Mouse (Mus musculus) CH12.LX (cell line): ENCODE results near the gene Kif24. TPM values are rescaled to one million over a fixed set of nuclear protein-coding genes. Genes with fewer than 3 reads are reported as not detected.

Experiments used
- DNase-seq: peaks from one replicate; pipeline ENCODE4 v3.0.0-alpha.2; 2013; ENCODE audit errors: extremely low read depth
- H3K27ac ChIP-seq: 2 replicates; pipeline ENCODE4 v1.5.1; 2012; ENCODE audit warnings: low read depth, mild to moderate bottlenecking, control low read depth, moderate library complexity; ENCODE audit not compliant: insufficient read depth
- H3K27me3 ChIP-seq: replicated peaks from 2 replicates; pipeline ENCODE3; 2012; ENCODE audit warnings: inconsistent platforms
- H3K36me3 ChIP-seq, 2 experiments: replicated peaks in 1 of 2; 2 replicates each; pipeline versions ENCODE3 to v1.6.1; 2012; ENCODE audit warnings: inconsistent platforms in 1 of 2, low read length in 1 of 2, mild to moderate bottlenecking in 1 of 2, mixed read lengths in 1 of 2, moderate library complexity in 1 of 2; ENCODE audit not compliant: control insufficient read depth in 1 of 2, insufficient read depth in 1 of 2
- H3K4me1 ChIP-seq, 2 experiments: 2 replicates each; pipeline ENCODE4 v1.6.1; 2012; ENCODE audit warnings: inconsistent platforms in 1 of 2, moderate library complexity in 1 of 2; ENCODE audit not compliant: insufficient read depth in 2 of 2, control insufficient read depth in 1 of 2
- H3K4me2 ChIP-seq: 2 replicates; pipeline ENCODE4 v1.6.1; 2012; ENCODE audit warnings: low read depth, mild to moderate bottlenecking, control low read depth; ENCODE audit not compliant: poor library complexity, insufficient read depth, severe bottlenecking
- H3K4me3 ChIP-seq, 3 experiments: fragments of 150-350 bp in 1 of 3; sonication (generic) in 1 of 3; replicated peaks in 1 of 3; 2 replicates each; pipeline versions ENCODE3 to v1.5.1; 2011 to 2012; ENCODE audit warnings: low read depth in 2 of 3, low read length in 2 of 3, mild to moderate bottlenecking in 2 of 3, moderate library complexity in 2 of 3, control low read depth in 1 of 3, improper control_type of control experiment in 1 of 3, inconsistent platforms in 1 of 3, mixed read lengths in 1 of 3; ENCODE audit not compliant: poor library complexity in 1 of 3
- H3K79me2 ChIP-seq: replicated peaks from 2 replicates; pipeline ENCODE4 v1.6.1; 2012; ENCODE audit warnings: mild to moderate bottlenecking, moderate library complexity; ENCODE audit not compliant: control insufficient read depth, poor library complexity, insufficient read depth, severe bottlenecking; ENCODE audit errors: extremely low read depth
- H3K9ac ChIP-seq: 2 replicates; pipeline ENCODE4 v1.6.1; 2012; ENCODE audit warnings: low read depth, mild to moderate bottlenecking, control low read depth, moderate library complexity; ENCODE audit not compliant: insufficient read depth
- H3K9me3 ChIP-seq: replicated peaks from 2 replicates; pipeline ENCODE3; 2012; ENCODE audit warnings: low read length, inconsistent platforms, mixed read lengths
- BHLHE40 ChIP-seq: IDR thresholded peaks from 2 replicates; pipeline ENCODE4 v1.6.1; 2011; ENCODE audit warnings: mild to moderate bottlenecking, low read depth, low read length, improper control_type of control experiment
- CHD2 ChIP-seq: IDR thresholded peaks from 2 replicates; pipeline ENCODE4 v1.6.1; 2011; ENCODE audit warnings: low read length, improper control_type of control experiment
- CTCF ChIP-seq, 2 experiments: IDR thresholded peaks in 1 of 2; conservative IDR thresholded peaks in 1 of 2; 2 replicates each; pipeline ENCODE4 v1.5.1; 2011 to 2012; ENCODE audit warnings: low read depth in 2 of 2, low read length in 2 of 2, improper control_type of control experiment in 1 of 2, inconsistent platforms in 1 of 2, mild to moderate bottlenecking in 1 of 2, moderate library complexity in 1 of 2
- E2F4 ChIP-seq: IDR thresholded peaks from 2 replicates; pipeline ENCODE4 v1.6.1; 2011; ENCODE audit warnings: low read depth, low read length, improper control_type of control experiment; ENCODE audit not compliant: insufficient replicate concordance
- GABPA ChIP-seq: IDR thresholded peaks from 2 replicates; pipeline ENCODE4 v1.6.1; 2012; ENCODE audit warnings: low read depth, low read length, improper control_type of control experiment, inconsistent platforms; ENCODE audit not compliant: insufficient replicate concordance
- IRF4 ChIP-seq: IDR thresholded peaks from 2 replicates; pipeline ENCODE4 v1.6.1; 2014; ENCODE audit warnings: low read depth, mild to moderate bottlenecking, inconsistent platforms, low read length, improper control_type of control experiment
- JUN ChIP-seq: IDR thresholded peaks from 2 replicates; pipeline ENCODE4 v1.6.1; 2011; ENCODE audit warnings: low read depth, mild to moderate bottlenecking, low read length, improper control_type of control experiment, moderate library complexity; ENCODE audit not compliant: insufficient read depth
- JUND ChIP-seq: conservative IDR thresholded peaks from 2 replicates; pipeline ENCODE4 v1.6.1; 2011; ENCODE audit warnings: low read depth, low read length, improper control_type of control experiment
- KAT2A ChIP-seq: IDR thresholded peaks from 2 replicates; pipeline ENCODE4 v1.6.1; 2012; ENCODE audit warnings: low read length, improper control_type of control experiment, inconsistent platforms; ENCODE audit not compliant: insufficient replicate concordance
- MAX ChIP-seq: IDR thresholded peaks from 2 replicates; pipeline ENCODE4 v1.6.1; 2011; ENCODE audit warnings: low read length, improper control_type of control experiment
- MAZ ChIP-seq: IDR thresholded peaks from 2 replicates; pipeline ENCODE4 v1.6.1; 2012; ENCODE audit warnings: low read depth, mild to moderate bottlenecking, inconsistent platforms, low read length, improper control_type of control experiment, moderate library complexity
- MEF2A ChIP-seq: IDR thresholded peaks from 2 replicates; pipeline ENCODE4 v1.6.1; 2014; ENCODE audit warnings: low read depth, mild to moderate bottlenecking, inconsistent platforms, low read length, improper control_type of control experiment, borderline replicate concordance
- MXI1 ChIP-seq: IDR thresholded peaks from 2 replicates; pipeline ENCODE4 v1.6.1; 2011; ENCODE audit warnings: mild to moderate bottlenecking, low read depth, low read length, improper control_type of control experiment
- MYC ChIP-seq: IDR thresholded peaks from 2 replicates; pipeline ENCODE4 v1.6.1; 2011; ENCODE audit warnings: low read depth, mild to moderate bottlenecking, improper control_type of control experiment, low read length
- NELFE ChIP-seq: IDR thresholded peaks from 2 replicates; pipeline ENCODE4 v1.6.1; 2011; ENCODE audit warnings: low read depth, low read length, improper control_type of control experiment
- NRF1 ChIP-seq: IDR thresholded peaks from 2 replicates; pipeline ENCODE4 v1.6.1; 2014; ENCODE audit warnings: low read depth, mild to moderate bottlenecking, inconsistent platforms, low read length, improper control_type of control experiment, moderate library complexity
- POLR2A ChIP-seq: IDR thresholded peaks from 2 replicates; pipeline ENCODE4 v1.6.1; 2011; ENCODE audit warnings: low read depth, mild to moderate bottlenecking, improper control_type of control experiment, low read length
- POLR2AphosphoS2 ChIP-seq: IDR thresholded peaks from 2 replicates; pipeline ENCODE4 v1.6.1; 2011; ENCODE audit warnings: low read depth, low read length, improper control_type of control experiment
- RCOR1 ChIP-seq: conservative IDR thresholded peaks from 2 replicates; pipeline ENCODE4 v1.6.1; 2012; ENCODE audit warnings: low read depth, mild to moderate bottlenecking, inconsistent platforms, low read length, improper control_type of control experiment
- SIN3A ChIP-seq: IDR thresholded peaks from 2 replicates; pipeline ENCODE4 v1.6.1; 2012; ENCODE audit warnings: low read length, improper control_type of control experiment, inconsistent platforms
- TCF12 ChIP-seq: IDR thresholded peaks from 2 replicates; pipeline ENCODE4 v1.6.1; 2014; ENCODE audit warnings: low read depth, mild to moderate bottlenecking, inconsistent platforms, low read length, improper control_type of control experiment
- UBTF ChIP-seq: IDR thresholded peaks from 2 replicates; pipeline ENCODE4 v1.6.1; 2012; ENCODE audit warnings: low read depth, mild to moderate bottlenecking, inconsistent platforms, low read length, improper control_type of control experiment, moderate library complexity
- USF1 ChIP-seq: IDR thresholded peaks from 2 replicates; pipeline ENCODE4 v1.6.1; 2014; ENCODE audit warnings: low read depth, mild to moderate bottlenecking, inconsistent platforms, low read length, improper control_type of control experiment
- USF2 ChIP-seq: conservative IDR thresholded peaks from 2 replicates; pipeline ENCODE4 v1.6.1; 2011; ENCODE audit warnings: low read depth, low read length, improper control_type of control experiment
- ZC3H11A ChIP-seq: IDR thresholded peaks from 2 replicates; pipeline ENCODE4 v1.6.1; 2012; ENCODE audit warnings: low read depth, mild to moderate bottlenecking, inconsistent platforms, low read length, improper control_type of control experiment
- ZKSCAN1 ChIP-seq: IDR thresholded peaks from 2 replicates; pipeline ENCODE4 v1.6.1; 2012; ENCODE audit warnings: low read depth, inconsistent platforms, low read length, improper control_type of control experiment, borderline replicate concordance
- ZNF384 ChIP-seq: IDR thresholded peaks from 2 replicates; pipeline ENCODE4 v1.6.1; 2012; ENCODE audit warnings: low read depth, low read length, improper control_type of control experiment, inconsistent platforms
- dilution Hi-C: fragments of 300-500 bp; cut with MboI; formaldehyde crosslinking; loops from 2 replicates; pipeline ENCODE4 v1.14.3; 2020; ENCODE audit warnings: low sequenced_read_pairs; ENCODE audit not compliant: extremely low pct_unique_long_range_greater_than_20kb, extremely low pct_ligation_motif_present
- in situ Hi-C: fragments of 300-500 bp; cut with MboI; formaldehyde crosslinking; loops from 3 replicates; pipeline ENCODE4 v1.14.3; 2019; ENCODE audit warnings: low sequenced_read_pairs, low pct_ligation_motif_present, low pct_unique_long_range_greater_than_20kb, mixed read lengths
- polyA plus RNA-seq: library from polyadenylated mRNA; unstranded; fragments of >175 nt; gene quantifications from 2 replicates; pipeline ENCODE4 v1.2.1, GENCODE M21; 2012; ENCODE audit warnings: low read depth; ENCODE audit not compliant: insufficient read length
- total RNA-seq, 2 experiments: library from RNA; depleted of rRNA; stranded (reverse); fragments of 300-350 nt in 1 of 2; fragments of >200 nt in 1 of 2; gene quantifications; 2 replicates each; pipeline ENCODE4 v1.2.3; 2012 to 2014

Gene Kif24
- total and polyA plus RNA-seq, 3 experiments = 6.4 to 8.6 (median 8.4) TPM

GRCm38 (mm10) chr4:41347839-41348238, 116.8 kb downstream of the Kif24 start:
- in situ Hi-C loops (no loop called here), dilution Hi-C loops (no loop called here)
- DNase-seq = no peak
- Histone ChIP-seq H3K27ac (no peak overlapping the region), H3K27me3 (no peaks in the 10 kb centered on the region), H3K9me3 (no peaks in the 10 kb centered on the region), H3K4me2 (peak overlapping the region; percentile 100), H3K9ac (peak overlapping the region; percentile 73), H3K4me3 (peak overlapping the region; percentile 51 to 86 (median 82)), H3K4me1 (peaks cover 0 to 18% of the 10 kb centered on the region in 2 experiments; a peak in 2 of 4 replicates), H3K79me2 (peaks cover 17% of the 10 kb centered on the region), H3K36me3 (peaks cover 0 to 4% of the 10 kb centered on the region in 2 experiments)
- TF ChIP-seq ZKSCAN1 (no peak), TCF12 (no peak), MXI1 (no peak), RCOR1 (no peak), POLR2A (no peak), NELFE (no peak), ZNF384 (no peak), KAT2A (no peak), MEF2A (no peak), UBTF (no peak), BHLHE40 (no peak), SIN3A (no peak), CTCF (conservative IDR thresholded peaks at IDR 0.05 in 1 of 2, IDR thresholded peaks at IDR 0.05 in 1 of 2; ENCODE audit: low read depth in 2 of 2, low read length in 2 of 2) (no peak), JUND (peak; percentile 53; the same call in 1 of the 2 replicates), POLR2AphosphoS2 (no peak), NRF1 (no peak), USF2 (no peak), MAZ (no peak; the same call in 1 of the 2 replicates), GABPA (no peak), JUN (0 out of 2 replicates have a peak, but pooled peaks have one; percentile 10), IRF4 (peak; percentile 21; the same call in 1 of the 2 replicates), CHD2 (no peak), MYC (no peak), E2F4 (no peak), USF1 (no peak), MAX (no peak), ZC3H11A (no peak)
